In the genomic region with DNA sequence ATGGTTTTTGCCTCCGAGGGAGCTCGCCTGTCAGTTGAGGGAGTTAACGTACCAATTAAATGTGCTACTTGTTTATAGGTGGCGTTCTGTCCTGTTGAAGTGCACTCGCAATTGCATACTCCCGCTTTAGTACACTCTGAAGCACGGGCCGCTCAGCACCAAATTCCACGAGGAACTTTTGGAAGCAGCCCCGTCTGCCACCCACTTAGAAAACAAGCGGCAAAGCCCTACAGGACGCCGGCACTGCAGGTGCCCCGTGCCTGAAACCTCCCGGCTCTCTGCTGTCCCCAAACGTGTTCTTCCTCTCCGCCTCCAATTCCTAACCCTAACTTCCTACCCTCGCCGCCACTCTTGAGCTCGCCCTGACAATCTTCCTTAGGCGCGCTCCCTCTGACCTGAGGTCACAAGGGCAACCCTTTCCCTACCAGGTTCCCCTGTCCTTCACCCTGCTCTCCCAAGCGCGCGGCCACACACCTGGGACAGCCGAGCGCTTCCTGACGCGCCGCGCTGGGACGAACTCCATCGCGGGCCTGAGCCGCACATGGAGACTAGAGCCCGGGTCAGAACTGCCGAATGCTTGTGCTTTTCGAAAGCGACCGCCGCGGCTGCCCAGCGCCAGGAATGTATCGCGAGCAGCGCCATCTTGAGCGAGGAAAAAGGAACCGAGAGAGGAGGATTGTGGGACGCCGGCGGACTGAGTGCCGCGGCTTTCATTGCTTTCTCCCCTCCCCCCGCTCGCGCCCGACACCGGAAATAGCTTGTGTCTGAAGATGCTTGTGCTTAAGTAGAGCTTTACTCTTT, we compare ENCODE assay signal across 8 mouse cellular contexts. TPM values are rescaled to one million over a fixed set of nuclear protein-coding genes. Genes with fewer than 3 reads are reported as not detected.
A peak's percentile ranks its signal among the peaks of the same experiment; 100 is the strongest.
DNase-seq lines count a peak whose midpoint lies in the region; ATAC-seq and TF ChIP-seq lines count a peak whose summit lies in the region.

A gene (minus strand): TSS at position 674 of the 801 bp plus-strand sequence.

- peak; percentile 96 for ATAC-seq in forebrain, embryonic 11.5 days (replicated peaks; ENCODE audit: low FRiP score)
- peak; percentile 91 for ATAC-seq in heart, embryonic 16.5 days (replicated peaks; ENCODE audit: extremely low read depth, insufficient read depth, low FRiP score)
- peak; percentile 92 for ATAC-seq in liver, embryonic 14.5 days (ENCODE audit: insufficient read depth)
- peak; percentile 93 for ATAC-seq in stomach, embryonic 15.5 days (ENCODE audit: insufficient read depth, low FRiP score, low read depth)

- no peaks in the 10 kb centered on the region for H3K36me3 ChIP-seq in E14TG2a.4 (ENCODE audit: insufficient read depth, low read length)
- no peaks in the 10 kb centered on the region for H3K36me3 ChIP-seq in forebrain, embryonic 11.5 days (ENCODE audit: control insufficient read depth, insufficient read depth, low read length)
- no peaks in the 10 kb centered on the region for H3K36me3 ChIP-seq in heart, embryonic 16.5 days (ENCODE audit: control insufficient read depth, insufficient read depth)
- H3K36me3 ChIP-seq in liver, embryonic 14.5 days (replicated peaks; ENCODE audit: control insufficient read depth, insufficient read depth, low read depth): no peaks in the 10 kb centered on the region
- no peaks in the 10 kb centered on the region for H3K36me3 ChIP-seq in stomach, embryonic 15.5 days

- peak within 1 kb of the TSS; percentile 85 for H3K27ac ChIP-seq in forebrain, embryonic 11.5 days (ENCODE audit: low read depth, low read length)
- H3K27ac ChIP-seq in heart, embryonic 16.5 days (ENCODE audit: low read length): peak within 1 kb of the TSS; percentile 95
- peak within 1 kb of the TSS; percentile 80 for H3K27ac ChIP-seq in liver, embryonic 14.5 days
- H3K27ac ChIP-seq in stomach, embryonic 15.5 days: peak within 1 kb of the TSS; percentile 94

- no peak for TF ChIP-seq EP300 in liver, embryonic 14.5 days (IDR thresholded peaks at IDR 0.05; ENCODE audit: low read depth)

- H3K4me2 ChIP-seq in forebrain, embryonic 11.5 days (ENCODE audit: low read depth, low read length, severe bottlenecking): peak within 1 kb of the TSS; percentile 47
- peak within 1 kb of the TSS; percentile 62 for H3K4me2 ChIP-seq in heart, embryonic 16.5 days (ENCODE audit: low read depth, low read length)
- peak within 1 kb of the TSS; percentile 65 for H3K4me2 ChIP-seq in liver, embryonic 14.5 days (ENCODE audit: low read depth)
- peak within 1 kb of the TSS; percentile 45 for H3K4me2 ChIP-seq in stomach, embryonic 15.5 days

- DNase-seq in c-Kit-positive CD71-positive TER-119-negative erythroid progenitor cells, embryonic 14.5 days (ENCODE audit: low read depth): peak; percentile 64
- peak; percentile 86 for DNase-seq in forebrain, embryonic 11.5 days (ENCODE audit: low spot score)
- peak; percentile 86 to 93 for DNase-seq in kidney, postnatal 36 days
- DNase-seq in liver, embryonic 14.5 days (ENCODE audit: low read depth in 3 of 3, low spot score in 3 of 3): peak; percentile 66 to 70 (median 67)
- peak; percentile 74 for DNase-seq in neural tube, embryonic 10.5 days (ENCODE audit: extremely low spot score, low spot score)

- 13% methylated on average over 58 of the region's 58 CpGs for WGBS in forebrain, embryonic 11.5 days
- 12% methylated on average over 57 of the region's 58 CpGs for WGBS in heart, embryonic 16.5 days
- WGBS in liver, embryonic 14.5 days (ENCODE audit: insufficient replicate concordance): 8% methylated on average over 54 of the region's 58 CpGs
- 14% methylated on average over 58 of the region's 58 CpGs for WGBS in stomach, embryonic 15.5 days

- no peak for TF ChIP-seq CTCF in E14TG2a.4 (conservative IDR thresholded peaks at IDR 0.05; ENCODE audit: low read length)
- TF ChIP-seq CTCF in liver, embryonic 14.5 days (IDR thresholded peaks at IDR 0.05; ENCODE audit: low read depth): peak; percentile 27; the same call in 1 of the 2 replicates

- no peaks in the 10 kb centered on the region for H3K27me3 ChIP-seq in E14TG2a.4 (ENCODE audit: insufficient read depth, low read length)
- peaks cover 3% of the 10 kb centered on the region for H3K27me3 ChIP-seq in forebrain, embryonic 11.5 days (ENCODE audit: control insufficient read depth, insufficient read depth, low read length)
- no peaks in the 10 kb centered on the region for H3K27me3 ChIP-seq in heart, embryonic 16.5 days (ENCODE audit: control insufficient read depth, insufficient read depth, low read length)
- no peaks in the 10 kb centered on the region for H3K27me3 ChIP-seq in liver, embryonic 14.5 days (ENCODE audit: control insufficient read depth, insufficient read depth, low read length)
- H3K27me3 ChIP-seq in stomach, embryonic 15.5 days (replicated peaks): no peaks in the 10 kb centered on the region

- peaks cover 7% of the 10 kb centered on the region; the same call in 1 of the 2 replicates for H3K4me1 ChIP-seq in E14TG2a.4 (replicated peaks; ENCODE audit: low read depth, low read length)
- no peaks in the 10 kb centered on the region for H3K4me1 ChIP-seq in forebrain, embryonic 11.5 days (replicated peaks; ENCODE audit: control insufficient read depth, insufficient read depth, low read length)
- no peaks in the 10 kb centered on the region for H3K4me1 ChIP-seq in heart, embryonic 16.5 days (ENCODE audit: control insufficient read depth, insufficient read depth, low read length)
- peaks cover 0 to 3% of the 10 kb centered on the region in 2 experiments; a peak in 2 of 4 replicates for H3K4me1 ChIP-seq in liver, embryonic 14.5 days (replicated peaks; ENCODE audit: control insufficient read depth in 2 of 2, insufficient read depth in 2 of 2, low read length in 1 of 2)
- H3K4me1 ChIP-seq in stomach, embryonic 15.5 days: no peaks in the 10 kb centered on the region

- H3K4me3 ChIP-seq in E14TG2a.4 (replicated peaks; ENCODE audit: low read length): peak within 1 kb of the TSS; percentile 84
- H3K4me3 ChIP-seq in forebrain, embryonic 11.5 days (ENCODE audit: low read depth, low read length): peak within 1 kb of the TSS; percentile 57
- peak within 1 kb of the TSS; percentile 64 for H3K4me3 ChIP-seq in heart, embryonic 16.5 days (ENCODE audit: low read length)
- H3K4me3 ChIP-seq in liver, embryonic 14.5 days (ENCODE audit: insufficient read depth in 1 of 2, low read depth in 2 of 2, low read length in 2 of 2): peak within 1 kb of the TSS; percentile 81 to 82
- peak within 1 kb of the TSS; percentile 65 for H3K4me3 ChIP-seq in stomach, embryonic 15.5 days (replicated peaks)

- no peaks in the 10 kb centered on the region for H3K9me3 ChIP-seq in E14TG2a.4 (ENCODE audit: low read length)
- no peaks in the 10 kb centered on the region for H3K9me3 ChIP-seq in forebrain, embryonic 11.5 days (ENCODE audit: control insufficient read depth, low read length)
- no peaks in the 10 kb centered on the region for H3K9me3 ChIP-seq in heart, embryonic 16.5 days (replicated peaks; ENCODE audit: control insufficient read depth, low read length)
- H3K9me3 ChIP-seq in liver, embryonic 14.5 days (ENCODE audit: control insufficient read depth, low read length): no peaks in the 10 kb centered on the region
- no peaks in the 10 kb centered on the region for H3K9me3 ChIP-seq in stomach, embryonic 15.5 days

- H3K9ac ChIP-seq in forebrain, embryonic 11.5 days (ENCODE audit: low read length): peak within 1 kb of the TSS; percentile 78
- peak within 1 kb of the TSS; percentile 77 for H3K9ac ChIP-seq in heart, embryonic 16.5 days (ENCODE audit: low read length)
- peak within 1 kb of the TSS; percentile 91 for H3K9ac ChIP-seq in liver, embryonic 14.5 days (replicated peaks)
- H3K9ac ChIP-seq in stomach, embryonic 15.5 days: peak within 1 kb of the TSS; percentile 49

RNA-seq across cellular contexts. Expression of the gene that starts here (rescaled TPM):
- polyA plus RNA-seq in forebrain, embryonic 11.5 days (2014; fragmentation: Nextera tagmentation; extraction: Ambion mirVana): 16.9 and 20.4 TPM in 2 replicates
- polyA plus RNA-seq in heart, embryonic 16.5 days (2015; fragmentation: Nextera tagmentation; extraction: Ambion mirVana): 8.0 and 9.0 TPM in 2 replicates
- 3.5 and 5.7 TPM in 2 replicates for polyA plus RNA-seq in liver, embryonic 14.5 days (2012; rRNA removed)
- polyA plus RNA-seq in liver, embryonic 14.5 days (2014; fragmentation: Nextera tagmentation; extraction: Ambion mirVana): 10.7 and 10.8 TPM in 2 replicates
- 7.9 and 8.1 TPM in 2 replicates for polyA plus RNA-seq in stomach, embryonic 15.5 days (2015; fragmentation: Nextera tagmentation; extraction: Ambion mirVana)

Comparison
In these comparisons a context has a peak if more than half of its experiments do, and no peak if none do; other contexts are left out.
1. Peak in every context shown above with its lines: DNase-seq, ATAC-seq, H3K4me3 ChIP-seq and H3K27ac ChIP-seq.